Mouse (Mus musculus) myocyte (in vitro differentiated cells): Measurements from ENCODE around the gene Mxi1.

Source experiments
- E2F4 ChIP-seq: IDR thresholded peaks from one replicate; pipeline ENCODE4 v1.6.1; 2011; ENCODE audit warnings: mild to moderate bottlenecking, control low read depth, moderate library complexity; ENCODE audit not compliant: insufficient read depth
- MAX ChIP-seq: IDR thresholded peaks from one replicate; pipeline ENCODE4 v1.6.1; 2011; ENCODE audit warnings: low read depth, mild to moderate bottlenecking, control low read depth
- MYOD1 ChIP-seq, 3 experiments: IDR thresholded peaks; one replicate each; pipeline ENCODE4 v1.6.1; 2011; ENCODE audit warnings: control low read depth in 2 of 3, low read depth in 2 of 3, mild to moderate bottlenecking in 2 of 3, moderate library complexity in 1 of 3; ENCODE audit not compliant: insufficient read length in 2 of 3, control insufficient read depth in 1 of 3
- MYOG ChIP-seq, 3 experiments: IDR thresholded peaks; one replicate each; pipeline ENCODE4 v1.6.1; 2011; ENCODE audit warnings: control low read depth in 2 of 3, low read depth in 2 of 3, mild to moderate bottlenecking in 2 of 3; ENCODE audit not compliant: insufficient read length in 2 of 3, control insufficient read depth in 1 of 3, insufficient read depth in 1 of 3
- POLR2A ChIP-seq: IDR thresholded peaks from one replicate; pipeline ENCODE4 v1.6.1; 2011; ENCODE audit warnings: low read depth, mild to moderate bottlenecking, control low read depth, moderate library complexity; ENCODE audit not compliant: insufficient read length
- REST ChIP-seq: IDR thresholded peaks from one replicate; pipeline ENCODE4 v1.6.1; 2011; ENCODE audit warnings: mild to moderate bottlenecking, control low read depth, moderate library complexity; ENCODE audit not compliant: insufficient read depth, insufficient read length
- SRF ChIP-seq: IDR thresholded peaks from one replicate; pipeline ENCODE4 v1.6.1; 2011; ENCODE audit warnings: low read depth; ENCODE audit not compliant: control insufficient read depth, insufficient read length
- TCF12 ChIP-seq: IDR thresholded peaks from one replicate; pipeline ENCODE4 v1.6.1; 2011; ENCODE audit warnings: mild to moderate bottlenecking, control low read depth; ENCODE audit not compliant: poor library complexity, insufficient read depth, severe bottlenecking
- USF1 ChIP-seq: IDR thresholded peaks from one replicate; pipeline ENCODE4 v1.6.1; 2011; ENCODE audit warnings: low read depth, mild to moderate bottlenecking, control low read depth, moderate library complexity

GRCm38 (mm10) chr19:53275204-53275603, 35.1 kb upstream of the Mxi1 start:
- TF ChIP-seq TCF12 (no peak), SRF (no peak), USF1 (no peak), POLR2A (no peak), E2F4 (no peak), MYOG (IDR thresholded peaks at IDR 0.05; ENCODE audit: control insufficient read depth in 1 of 3, insufficient read depth in 1 of 3, insufficient read length in 2 of 3, low read depth in 2 of 3) (no peak), MAX (no peak), MYOD1 (IDR thresholded peaks at IDR 0.05; ENCODE audit: control insufficient read depth in 1 of 3, insufficient read length in 2 of 3, low read depth in 2 of 3) (no peak), REST (no peak)
